Mouse (Mus musculus): ENCODE measurements around the gene Gps2.
"Not testable (repeated sequence)": the region's sequence is repeated elsewhere in the genome, so short reads cannot be mapped to it uniquely, and the experiment has no call there.

GRCm38 (mm10) chr11:69955618-69956017 lies 41.9 kb downstream of the Gps2 start:
- not testable (repeated sequence) for TF ChIP-seq POLR2A (IDR thresholded peaks at IDR 0.05; ENCODE audit: borderline replicate concordance, extremely low read depth, low read depth, low read length); CTCF (IDR thresholded peaks at IDR 0.05; ENCODE audit: insufficient read depth, low read length)

All from lung, adult 2 months (tissue).